Mouse (Mus musculus) limb, embryonic 14.5 days (tissue): ENCODE results near the gene Lmo3. TPM values are rescaled to one million over a fixed set of nuclear protein-coding genes. Genes with fewer than 3 reads are reported as not detected.

Source experiments
- ATAC-seq: fragments of 200-750 bp; cut with Nextera tagmentation; 2 replicates; pipeline ENCODE4 v1.8.0; 2017; ENCODE audit warnings: low read depth, moderate number of reproducible peaks, moderate TSS enrichment; ENCODE audit not compliant: low FRiP score
- DNase-seq: peaks from one replicate; pipeline ENCODE4 v3.0.0-alpha.2; 2015; ENCODE audit warnings: low spot score
- H3K27ac ChIP-seq: fragments of 300-500 bp; sonication (generic); replicated peaks from 2 replicates; pipeline ENCODE4 v1.5.1; 2014; ENCODE audit warnings: low read depth, mild to moderate bottlenecking, low read length, moderate library complexity, mixed read lengths
- H3K27me3 ChIP-seq: fragments of 300-500 bp; sonication (generic); 2 replicates; pipeline ENCODE4 v1.6.1; 2014; ENCODE audit warnings: low read length, mixed read lengths; ENCODE audit not compliant: control insufficient read depth, insufficient read depth
- H3K36me3 ChIP-seq: fragments of 300-500 bp; sonication (generic); 2 replicates; pipeline ENCODE4 v1.6.1; 2014; ENCODE audit warnings: mild to moderate bottlenecking, low read length, moderate library complexity, mixed read lengths; ENCODE audit not compliant: control insufficient read depth, insufficient read depth
- H3K4me1 ChIP-seq: fragments of 300-500 bp; sonication (generic); 2 replicates; pipeline ENCODE4 v1.6.1; 2014; ENCODE audit warnings: antibody characterized with exemption, low read length, mixed read lengths; ENCODE audit not compliant: control insufficient read depth, insufficient read depth
- H3K4me2 ChIP-seq: fragments of 300-500 bp; sonication (generic); replicated peaks from 2 replicates; pipeline ENCODE4 v1.6.1; 2014; ENCODE audit warnings: low read depth, mild to moderate bottlenecking, low read length, moderate library complexity; ENCODE audit not compliant: severe bottlenecking
- H3K4me3 ChIP-seq: fragments of 300-500 bp; sonication (generic); replicated peaks from 2 replicates; pipeline ENCODE4 v1.5.1; 2014; ENCODE audit warnings: low read length
- H3K9ac ChIP-seq: fragments of 300-500 bp; sonication (generic); 2 replicates; pipeline ENCODE4 v1.6.1; 2014; ENCODE audit warnings: mild to moderate bottlenecking, low read depth, low read length, moderate library complexity; ENCODE audit not compliant: severe bottlenecking
- H3K9me3 ChIP-seq: fragments of 300-500 bp; sonication (generic); 2 replicates; pipeline ENCODE4 v1.6.1; 2016; ENCODE audit warnings: low read length; ENCODE audit not compliant: control insufficient read depth
- POLR2A ChIP-seq: fragments of 200-500 bp; IDR thresholded peaks from 2 replicates; pipeline ENCODE4 v1.8.0; 2012; ENCODE audit warnings: inconsistent platforms, mild to moderate bottlenecking, moderate library complexity, borderline replicate concordance; ENCODE audit not compliant: insufficient read depth, insufficient read length; ENCODE audit errors: extremely low read depth
- WGBS: fragments of 180-500 bp; shearing (Covaris S2); extraction: QIAGEN DNeasy Blood & Tissue Kit; methylation state at CpG from one replicate; pipeline ENCODE4 v1.1.7; 2014; 5-methylcytosine and 5-hydroxymethylcytosine counted together
- polyA plus RNA-seq, 2 experiments: library from polyadenylated mRNA; depleted of rRNA in 1 of 2; stranded (reverse) in 1 of 2; unstranded in 1 of 2; fragments of >200 nt; fragmentation: Nextera tagmentation in 1 of 2; extraction: Ambion mirVana in 1 of 2; gene quantifications; 2 replicates each; pipeline versions ENCODE4 v1.2.1 to v1.2.3; 2012 to 2014

Gene Lmo3
- polyA plus RNA-seq (2012; rRNA removed) = 1.5 and 1.6 TPM in 2 replicates
- 0.94 and 1.1 TPM in 2 replicates for polyA plus RNA-seq (2014; fragmentation: Nextera tagmentation; extraction: Ambion mirVana)

DNA sequence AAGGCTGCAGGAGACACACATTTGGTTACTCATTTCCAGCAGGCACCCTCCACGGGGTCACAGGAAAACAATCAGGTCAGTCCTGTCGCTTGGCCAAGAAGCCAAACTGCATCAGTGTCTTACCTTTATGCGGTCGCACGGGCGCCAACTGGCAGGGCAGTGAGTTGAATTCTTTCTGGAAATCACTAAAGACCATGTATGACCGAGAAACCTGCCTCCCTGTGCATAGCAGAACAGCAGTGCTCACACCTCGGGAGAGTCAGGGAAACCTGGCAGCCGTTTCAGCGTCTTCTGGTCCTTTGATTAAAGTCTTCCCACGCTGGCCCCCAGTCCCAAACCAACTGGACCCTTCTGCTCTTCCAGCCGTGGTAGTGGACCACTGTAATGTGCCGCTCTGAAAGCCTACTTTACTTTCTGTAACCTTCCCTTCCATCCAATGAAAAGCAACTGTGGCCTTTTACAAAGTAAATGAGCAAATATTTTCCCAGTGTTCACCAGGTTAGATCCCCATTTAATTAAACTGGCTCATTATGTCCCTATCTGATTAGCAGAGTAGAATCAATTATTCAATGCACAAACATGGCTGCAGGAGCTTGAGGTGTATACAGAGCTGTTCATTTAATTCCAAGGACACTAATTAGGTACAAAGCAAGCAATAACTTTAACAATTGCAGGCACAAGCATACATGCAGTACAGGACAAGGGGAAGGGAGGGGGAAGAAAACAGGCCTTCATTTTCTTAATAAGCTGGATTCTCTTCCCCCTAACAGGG is at the start of gene Lmo3:
Gene Lmo3, minus strand, starts transcription at position 235 of the 772 bp plus-strand sequence.
- Histone ChIP-seq H3K4me3 (no peak within 1 kb of the TSS), H3K4me2 (no peak within 1 kb of the TSS), H3K9me3 (no peaks in the 10 kb centered on the region), H3K4me1 (no peaks in the 10 kb centered on the region), H3K27ac (no peak within 1 kb of the TSS), H3K9ac (no peak within 1 kb of the TSS), H3K36me3 (no peaks in the 10 kb centered on the region), H3K27me3 (no peaks in the 10 kb centered on the region)
- ATAC-seq = no peak
- TF ChIP-seq POLR2A = no peak
- WGBS = 60% methylated on average over 13 of the region's 13 CpGs
- DNase-seq = no peak

DNA sequence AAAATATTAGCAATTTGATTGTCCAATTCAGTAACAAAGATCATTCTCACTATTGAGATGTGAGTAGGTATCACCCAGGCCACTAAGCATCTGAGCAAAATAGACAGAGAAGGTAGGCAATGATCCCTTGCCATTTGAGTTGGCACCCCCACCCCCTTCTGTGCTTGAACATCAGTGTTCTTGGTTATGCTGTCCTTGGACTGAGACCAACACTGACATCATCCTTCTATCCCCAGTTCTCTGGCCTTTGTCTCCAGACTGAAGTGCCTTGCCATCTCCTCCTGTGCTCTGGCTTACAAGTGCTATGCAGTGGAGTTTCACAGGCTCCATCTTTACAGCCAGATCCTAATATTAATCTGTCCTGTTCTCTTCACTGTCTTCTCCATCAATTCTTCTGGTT is 39.0 kb upstream of the Lmo3 start:
- Histone ChIP-seq H3K4me3 (no peak overlapping the region), H3K4me2 (no peak overlapping the region), H3K9me3 (no peaks in the 10 kb centered on the region), H3K36me3 (no peaks in the 10 kb centered on the region), H3K4me1 (no peaks in the 10 kb centered on the region), H3K9ac (no peak overlapping the region), H3K27me3 (no peaks in the 10 kb centered on the region), H3K27ac (no peak overlapping the region)
- no peak for DNase-seq
- ATAC-seq = no peak
- no peak for TF ChIP-seq POLR2A

DNA sequence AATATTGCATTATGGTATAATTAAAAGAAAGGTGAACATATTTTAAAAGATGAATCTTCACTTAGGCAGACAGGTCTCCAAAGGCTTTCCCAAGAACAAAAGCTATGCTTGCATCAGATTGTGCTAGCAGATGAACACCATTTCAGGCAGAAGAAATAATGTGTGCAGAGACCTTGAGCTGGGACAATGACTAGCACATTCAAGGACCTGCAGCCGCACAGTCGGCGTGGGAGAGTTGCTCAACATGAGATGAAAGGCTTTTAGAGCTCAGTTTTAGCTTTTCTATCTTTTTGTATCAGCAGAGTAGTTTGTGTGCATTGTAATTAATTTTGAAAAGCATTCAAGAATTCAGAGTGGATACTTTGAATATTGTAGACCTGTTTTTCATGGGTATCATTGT is 36.6 kb upstream of the Lmo3 start:
- Histone ChIP-seq H3K27ac (no peak overlapping the region), H3K9ac (no peak overlapping the region), H3K4me2 (no peak overlapping the region), H3K27me3 (no peaks in the 10 kb centered on the region), H3K9me3 (no peaks in the 10 kb centered on the region), H3K4me1 (no peaks in the 10 kb centered on the region), H3K36me3 (no peaks in the 10 kb centered on the region), H3K4me3 (no peak overlapping the region)
- DNase-seq (no peak), ATAC-seq (no peak)
- TF ChIP-seq POLR2A = no peak
- 92% methylated on average over 3 of the region's 3 CpGs for WGBS

DNA sequence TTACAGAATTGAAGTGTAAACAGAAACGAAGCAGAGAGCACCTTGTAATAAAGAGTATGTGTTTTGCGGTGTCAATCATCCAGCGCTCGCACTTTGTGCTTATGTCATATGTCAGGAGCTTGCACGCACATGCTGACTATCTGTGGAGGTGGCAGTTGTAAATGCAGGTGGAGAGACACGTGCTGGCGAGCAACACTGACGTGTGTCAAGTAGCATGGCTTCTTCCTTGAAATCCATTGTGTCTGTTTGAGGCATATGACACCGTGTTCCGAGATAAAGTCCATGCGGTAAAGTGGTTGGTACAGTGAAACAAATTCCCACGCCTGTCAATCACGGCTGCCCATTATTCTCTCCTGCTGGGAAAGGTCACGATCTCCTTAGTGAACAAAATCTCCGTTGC is 15.2 kb upstream of the Lmo3 start:
- no peak overlapping the region for H3K4me3 ChIP-seq
- 89% methylated on average over 15 of the region's 15 CpGs for WGBS
- ATAC-seq = no peak
- no peak overlapping the region for H3K4me2 ChIP-seq
- no peak overlapping the region for H3K9ac ChIP-seq
- no peaks in the 10 kb centered on the region for H3K4me1 ChIP-seq
- no peaks in the 10 kb centered on the region for H3K36me3 ChIP-seq
- TF ChIP-seq POLR2A = no peak
- no peaks in the 10 kb centered on the region for H3K27me3 ChIP-seq
- no peak for DNase-seq
- no peaks in the 10 kb centered on the region for H3K9me3 ChIP-seq
- H3K27ac ChIP-seq = no peak overlapping the region

DNA sequence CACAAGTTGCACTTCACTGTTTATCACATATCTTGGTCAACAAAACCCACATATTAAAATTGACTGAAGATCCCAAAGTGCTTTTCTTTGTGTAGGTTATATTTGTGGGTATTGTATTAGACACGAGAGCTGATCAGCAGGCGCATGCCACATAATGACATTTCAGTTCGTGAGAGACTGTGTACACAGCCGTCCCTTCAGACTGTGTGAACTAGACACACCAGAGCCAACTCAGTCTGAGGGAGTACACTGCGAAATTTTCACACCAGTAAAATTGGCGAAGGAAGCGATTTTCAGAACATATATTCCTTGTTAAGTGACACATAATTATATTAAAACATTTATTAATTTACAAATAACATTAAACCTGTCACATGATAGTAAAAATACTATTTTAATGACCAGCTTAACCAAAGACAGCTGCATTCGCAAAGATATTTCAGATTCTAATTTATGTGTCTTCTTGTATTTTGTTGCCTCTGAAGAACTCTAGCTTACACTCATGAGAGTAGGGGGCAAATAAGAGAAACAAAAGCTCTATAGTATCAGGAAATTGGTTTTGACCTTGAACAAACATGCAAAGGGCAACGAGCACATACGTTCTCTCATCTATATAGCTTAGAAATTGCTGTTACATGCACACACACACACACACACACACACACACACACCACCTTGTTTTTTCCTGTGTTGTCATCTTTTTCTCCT is 14.4 kb upstream of the Lmo3 start:
- no peak overlapping the region for H3K9ac ChIP-seq
- DNase-seq (no peak), ATAC-seq (no peak)
- no peak overlapping the region for H3K4me3 ChIP-seq
- no peak overlapping the region for H3K4me2 ChIP-seq
- no peaks in the 10 kb centered on the region for H3K4me1 ChIP-seq
- no peaks in the 10 kb centered on the region for H3K36me3 ChIP-seq
- H3K27ac ChIP-seq = no peak overlapping the region
- no peak for TF ChIP-seq POLR2A
- no peaks in the 10 kb centered on the region for H3K9me3 ChIP-seq
- H3K27me3 ChIP-seq = no peaks in the 10 kb centered on the region
- 66% methylated on average over 10 of the region's 10 CpGs for WGBS
